Mouse (Mus musculus): ENCODE measurements around the gene Gab2.
"Not testable (repeated sequence)": the region's sequence is repeated elsewhere in the genome, so short reads cannot be mapped to it uniquely, and the experiment has no call there.

Gab2 gene

DNA sequence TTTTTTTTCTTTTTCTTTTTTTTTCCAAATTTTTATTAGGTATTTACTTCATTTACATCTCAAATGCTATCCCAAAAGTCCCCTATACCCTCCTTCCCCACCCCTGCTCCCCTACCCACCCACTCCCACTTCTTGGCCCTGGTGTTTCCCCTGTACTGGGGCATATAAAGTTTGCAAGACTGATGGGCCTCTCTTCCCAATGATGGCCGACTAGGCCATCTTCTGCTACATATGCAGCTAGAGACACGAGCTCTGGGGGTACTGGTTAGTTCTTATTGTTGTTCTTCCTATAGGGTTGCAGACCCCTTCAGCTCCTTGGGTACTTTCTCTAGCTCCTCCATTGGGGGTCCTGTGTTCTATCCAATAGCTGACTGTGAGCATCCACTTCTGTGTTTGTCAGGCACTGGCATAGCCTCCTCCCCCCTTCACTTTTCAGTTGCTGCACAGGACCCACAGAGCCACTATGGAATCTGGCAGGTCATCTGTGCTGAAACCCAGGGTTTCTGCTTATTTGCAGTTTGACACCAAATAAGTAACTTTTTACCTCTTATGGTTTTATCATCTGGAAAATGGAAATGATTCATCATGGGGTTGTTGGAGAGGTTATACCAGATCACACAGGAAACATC, 164.7 kb downstream of the Gab2 start:
- in situ Hi-C loops (cut with MboI, MseI) = not testable (repeated sequence)

DNA sequence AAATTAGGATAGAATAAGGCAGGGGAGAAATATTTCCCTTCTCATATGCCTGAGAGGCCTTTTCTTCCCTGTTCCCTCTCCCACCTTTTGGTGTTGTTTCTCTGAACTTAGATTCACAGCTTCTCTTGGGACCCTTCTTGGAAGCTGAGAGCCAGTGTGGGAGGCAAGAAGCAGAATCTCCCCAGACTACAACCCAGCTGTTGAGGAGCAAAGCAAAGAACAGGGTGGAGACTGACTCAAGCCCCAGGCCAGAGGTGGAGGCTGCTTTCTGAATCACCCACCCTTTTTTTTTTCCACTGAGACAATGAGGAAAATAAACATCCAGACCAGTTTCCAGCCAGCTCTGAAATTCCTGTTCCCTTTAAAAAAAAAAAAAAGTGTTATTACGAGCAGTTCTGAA, 166.3 kb downstream of the Gab2 start:
- in situ Hi-C loops (cut with MboI, MseI) = no loop called here

DNA sequence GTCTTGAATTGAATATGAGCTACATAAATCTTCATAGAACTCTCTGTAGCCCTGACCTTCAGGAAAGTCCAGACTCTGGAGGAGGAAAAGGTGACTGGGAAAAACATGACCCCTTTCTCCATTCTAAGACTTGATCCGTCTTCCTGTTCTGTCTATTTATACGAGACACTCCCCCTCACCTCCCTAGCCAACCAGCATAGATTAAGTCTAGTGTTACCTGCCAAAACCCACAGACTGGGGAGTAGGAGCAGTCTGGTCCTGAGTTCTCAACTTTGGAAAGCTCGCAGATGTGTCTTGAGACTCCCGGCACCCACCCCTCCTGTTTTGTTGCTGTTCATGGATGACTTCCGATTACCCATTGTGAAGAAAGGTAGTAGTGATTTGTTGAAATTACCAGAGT, 166.8 kb downstream of the Gab2 start:
- in situ Hi-C loops (cut with MboI, MseI) = no loop called here

DNA sequence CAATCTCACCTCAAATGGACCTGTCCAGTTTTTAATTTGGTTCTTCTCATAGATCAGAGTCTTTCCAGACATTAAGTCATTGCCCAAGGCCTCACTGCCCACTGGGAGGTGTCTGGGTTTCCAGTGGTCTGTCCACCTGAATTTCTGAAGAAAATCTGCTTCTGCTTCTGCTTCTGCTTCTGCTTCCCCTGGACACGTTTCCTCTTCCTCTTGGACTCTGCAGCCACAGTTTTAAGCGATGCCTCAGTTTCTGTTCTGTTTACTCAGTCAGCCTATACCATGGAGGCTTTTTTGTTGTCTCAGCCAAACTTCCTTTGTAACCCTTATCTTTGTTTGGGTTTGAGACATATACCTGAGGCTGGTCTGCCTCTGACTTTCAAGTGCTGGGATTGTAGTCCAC, 170.3 kb downstream of the Gab2 start:
- in situ Hi-C loops (cut with MboI, MseI) = no loop called here

DNA sequence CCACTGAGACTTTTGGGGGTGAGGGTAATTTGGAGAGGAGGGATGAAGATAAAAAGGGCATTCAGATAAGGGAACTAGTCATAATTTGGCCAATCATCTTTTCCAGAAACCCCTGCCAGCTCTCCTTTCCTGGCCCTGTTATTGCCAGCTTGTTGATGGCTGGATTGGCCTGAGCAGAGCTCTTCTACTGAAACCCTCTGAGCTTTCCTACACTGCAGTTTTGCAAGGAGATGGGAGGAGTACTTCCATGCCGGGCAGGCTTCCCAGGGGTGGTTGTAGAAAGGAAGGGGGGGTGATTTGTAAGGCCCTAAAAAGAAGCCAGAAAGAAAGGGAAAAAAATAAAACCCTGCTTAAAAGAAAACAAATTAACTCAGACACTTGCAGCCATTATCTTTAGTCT, 181.2 kb downstream of the Gab2 start:
- in situ Hi-C loops (cut with MboI, MseI) = no loop called here

DNA sequence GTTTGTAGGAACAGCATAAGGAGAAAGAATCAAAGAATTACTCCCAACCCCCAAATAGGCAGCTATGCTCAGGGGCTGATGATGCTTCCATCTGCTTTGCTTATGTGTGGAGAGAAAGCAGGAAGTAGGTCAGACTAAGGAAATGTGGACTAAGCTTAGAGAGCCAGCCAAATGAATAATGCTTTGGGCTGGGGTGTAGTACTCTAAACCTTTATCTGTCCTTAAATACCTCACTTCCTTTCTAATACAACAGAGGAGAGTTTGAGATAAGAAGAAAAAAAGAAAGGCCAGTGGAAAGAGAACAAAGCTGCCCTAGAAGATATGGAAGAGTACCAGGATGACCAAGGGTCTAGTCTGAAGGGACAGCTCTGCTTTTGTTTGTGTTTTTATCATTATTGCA, 189.0 kb downstream of the Gab2 start:
- in situ Hi-C loops (cut with MboI, MseI) = no loop called here

DNA sequence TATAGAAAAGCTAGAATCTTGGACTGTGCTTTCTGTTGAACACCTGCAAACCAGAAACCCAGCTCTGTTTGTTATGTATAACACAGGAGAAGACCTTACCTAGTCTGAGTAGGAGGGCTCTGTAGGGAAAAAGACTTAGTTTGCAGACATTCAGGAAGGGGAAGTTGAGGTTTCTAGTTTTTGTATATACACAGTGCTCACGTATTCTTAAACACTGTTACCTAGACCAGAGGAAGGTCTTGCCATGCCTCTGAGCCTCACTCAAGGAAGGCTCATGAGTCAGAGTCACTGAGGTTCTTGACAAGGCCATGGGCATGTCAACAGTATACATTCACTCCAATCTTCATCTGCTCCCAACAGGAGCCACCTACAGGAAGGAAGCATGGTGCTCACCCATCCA, 189.7 kb downstream of the Gab2 start:
- in situ Hi-C loops (cut with MboI, MseI) = no loop called here

DNA sequence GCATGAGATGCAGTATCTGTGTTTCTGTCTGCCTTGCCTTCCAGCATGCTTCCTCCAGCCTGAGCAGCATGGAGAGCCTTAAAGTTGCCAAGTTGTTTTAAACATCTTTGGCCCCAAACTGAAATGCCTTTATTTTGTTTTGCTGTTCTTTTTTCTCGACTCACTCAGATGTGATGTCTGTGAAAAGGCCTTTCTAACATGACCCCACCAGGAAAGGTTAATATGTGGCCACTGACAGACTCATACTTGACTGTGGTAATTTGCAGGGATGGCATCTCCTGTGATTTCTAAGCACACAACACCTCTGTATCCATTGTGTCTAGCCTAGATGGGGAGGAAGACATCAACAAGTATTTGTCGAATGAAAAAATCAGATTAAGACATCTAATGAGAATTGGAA, 215.6 kb downstream of the Gab2 start:
- in situ Hi-C loops (cut with MboI, MseI) = loop anchor here (25.0 kb wide), 1 partner anchor 210 kb away; the partner anchor contains the start of gene Gab2

DNA sequence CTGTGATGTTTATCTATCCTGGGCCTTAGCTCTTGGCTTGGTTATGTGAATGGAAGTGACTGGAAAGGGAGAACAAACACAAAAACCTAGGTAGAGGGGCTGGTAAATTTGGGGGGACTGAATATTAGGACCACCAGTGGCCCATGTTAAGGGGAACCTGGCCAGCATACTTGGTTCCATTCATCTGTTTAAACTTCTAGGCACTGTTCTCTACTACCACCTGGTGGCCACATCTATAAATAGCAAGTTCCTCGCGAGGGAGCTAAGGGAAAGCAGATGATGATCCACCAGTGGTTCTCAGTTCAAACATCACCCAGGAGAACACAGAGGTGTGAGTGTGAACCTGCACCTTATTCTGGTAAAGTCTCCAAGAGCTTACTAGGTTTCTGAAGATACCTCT, 216.1 kb downstream of the Gab2 start:
- in situ Hi-C loops (cut with MboI, MseI) = loop anchor here (25.0 kb wide), 1 partner anchor 210 kb away; the partner anchor contains the start of gene Gab2

DNA sequence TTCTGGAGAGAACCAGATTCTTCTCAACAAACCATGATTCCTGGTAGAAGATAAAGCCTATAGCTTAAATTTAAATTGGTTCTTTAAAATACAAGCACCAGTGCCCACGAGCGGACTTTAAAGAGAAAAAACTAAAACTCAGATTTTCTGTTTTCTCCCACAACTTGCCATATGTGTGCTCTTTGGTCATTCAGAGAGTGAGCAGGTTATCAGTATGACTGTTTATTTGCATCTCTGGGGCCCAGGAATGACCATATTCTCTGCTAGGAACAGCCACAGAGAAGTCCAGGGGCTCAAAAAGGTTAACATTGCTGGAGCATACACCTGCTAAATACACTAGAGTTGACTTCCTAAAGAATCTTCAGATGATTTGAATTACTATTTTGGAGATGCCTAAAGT, 216.9 kb downstream of the Gab2 start:
- in situ Hi-C loops (cut with MboI, MseI) = loop anchor here (25.0 kb wide), 1 partner anchor 211 kb away; the partner anchor contains the start of gene Gab2

DNA sequence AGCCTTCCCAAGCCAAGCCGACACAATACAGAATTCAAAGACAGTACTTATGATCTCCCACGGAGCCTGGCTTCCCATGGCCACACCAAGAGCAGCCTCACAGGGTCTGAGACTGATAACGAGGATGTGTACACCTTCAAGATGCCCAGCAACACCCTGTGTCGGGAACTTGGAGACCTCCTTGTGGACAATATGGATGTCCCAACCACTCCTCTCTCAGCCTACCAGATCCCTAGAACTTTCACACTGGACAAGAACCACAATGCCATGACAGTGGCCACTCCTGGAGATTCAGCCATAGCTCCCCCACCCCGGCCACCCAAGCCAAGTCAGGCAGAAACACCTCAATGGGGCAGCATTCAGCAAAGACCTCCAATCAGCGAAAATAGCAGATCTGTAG, 217.6 kb downstream of the Gab2 start:
- in situ Hi-C loops (cut with MboI, MseI) = loop anchor here (25.0 kb wide), 1 partner anchor 212 kb away; the partner anchor contains the start of gene Gab2

DNA sequence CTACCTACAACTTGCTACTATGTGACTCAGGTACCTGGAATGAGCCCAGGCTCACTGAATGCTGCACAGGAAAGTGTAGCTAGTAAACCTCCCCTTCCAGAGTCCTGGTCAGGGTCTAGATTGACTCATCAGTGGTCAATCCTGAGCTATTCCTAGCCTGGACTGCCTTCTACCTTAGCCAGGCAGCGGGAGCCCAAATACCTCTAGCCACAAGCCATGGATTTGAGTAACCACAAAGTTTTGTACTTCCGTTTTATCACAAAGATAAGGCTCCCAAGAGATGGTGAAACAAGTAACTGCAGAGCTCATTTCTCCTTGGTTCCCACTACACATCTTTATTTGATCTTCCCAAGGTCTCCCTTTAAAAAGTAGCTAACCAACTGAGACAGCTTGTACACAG, 219.5 kb downstream of the Gab2 start:
- in situ Hi-C loops (cut with MboI, MseI) = loop anchor here (5.0 kb wide), 1 partner anchor 329 kb away; no protein-coding TSS in a partner anchor

DNA sequence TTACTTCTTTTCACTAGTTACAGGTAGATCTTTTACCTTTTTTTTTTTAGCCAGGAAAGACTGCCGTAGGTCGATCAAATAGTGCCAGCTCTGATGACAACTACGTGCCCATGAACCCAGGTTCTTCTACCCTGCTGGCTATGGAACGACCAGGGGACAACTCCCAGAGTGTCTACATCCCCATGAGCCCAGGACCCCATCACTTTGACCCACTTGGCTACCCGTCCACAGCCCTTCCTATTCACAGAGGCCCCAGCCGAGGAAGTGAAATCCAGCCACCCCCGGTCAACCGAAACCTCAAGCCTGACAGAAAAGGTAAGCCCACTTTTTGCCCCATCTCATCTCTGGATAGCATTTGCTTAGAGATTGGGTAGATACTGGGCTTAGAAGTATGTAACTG, 219.9 kb downstream of the Gab2 start:
- in situ Hi-C loops (cut with MboI, MseI) = loop anchor here (5.0 kb wide), 1 partner anchor 329 kb away; no protein-coding TSS in a partner anchor

DNA sequence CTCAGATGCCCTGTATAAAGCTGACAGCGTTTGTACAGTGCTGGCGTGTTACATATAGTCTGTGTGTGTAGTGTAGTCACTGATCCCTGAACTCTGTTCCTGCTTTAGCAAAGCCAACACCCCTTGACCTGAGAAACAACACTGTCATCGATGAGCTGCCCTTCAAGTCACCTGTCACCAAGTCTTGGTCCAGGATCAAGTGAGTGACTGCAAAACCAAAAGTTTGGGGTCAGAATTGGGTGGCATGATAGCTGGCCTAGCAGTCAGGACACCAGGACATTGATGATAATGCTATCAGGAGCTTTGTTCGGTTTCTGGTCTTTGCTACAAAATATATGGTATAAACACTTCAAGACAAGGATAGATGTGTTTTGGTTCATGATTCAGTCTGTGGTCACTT, 220.9 kb downstream of the Gab2 start:
- in situ Hi-C loops (cut with MboI, MseI) = loop anchor here (5.0 kb wide), 1 partner anchor 330 kb away; no protein-coding TSS in a partner anchor

DNA sequence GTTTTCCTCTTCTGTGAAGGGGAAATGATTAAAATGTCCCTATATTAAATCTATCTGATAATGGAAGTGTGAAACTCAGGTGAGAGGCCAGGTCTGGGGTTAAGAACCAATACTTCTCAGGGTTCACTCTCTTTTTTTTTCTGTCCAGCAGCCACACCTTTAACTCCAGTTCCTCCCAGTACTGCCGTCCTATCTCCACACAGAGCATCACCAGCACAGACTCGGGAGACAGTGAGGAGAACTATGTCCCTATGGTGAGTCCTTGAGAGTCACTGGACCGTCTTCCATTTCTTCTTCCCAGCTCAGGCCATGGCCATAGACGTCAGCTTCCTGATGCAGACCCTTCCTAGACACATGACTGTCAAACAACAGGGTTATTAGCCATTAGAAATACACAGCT, 221.5 kb downstream of the Gab2 start:
- in situ Hi-C loops (cut with MboI, MseI) = loop anchor here (5.0 kb wide), 1 partner anchor 331 kb away; no protein-coding TSS in a partner anchor

DNA sequence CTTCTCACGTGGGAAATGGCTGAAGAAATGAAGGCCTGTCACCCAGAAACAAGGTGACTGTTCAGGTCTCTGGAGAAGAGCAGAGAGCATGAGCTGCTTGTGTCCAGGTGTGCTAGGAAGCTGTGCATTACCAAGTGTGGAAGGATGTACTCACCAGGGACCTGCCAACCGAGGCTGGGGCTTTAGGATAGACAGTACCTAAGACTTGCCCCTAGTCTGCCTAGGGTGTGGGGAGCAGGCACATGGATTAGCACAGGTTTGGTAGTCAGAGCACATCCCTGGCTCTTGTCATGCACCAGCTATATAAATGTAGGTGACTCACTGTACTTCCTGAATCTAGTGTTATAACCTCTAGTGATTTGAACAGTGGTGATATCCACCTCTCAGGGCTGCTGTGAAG, 222.2 kb downstream of the Gab2 start:
- in situ Hi-C loops (cut with MboI, MseI) = loop anchor here (5.0 kb wide), 1 partner anchor 331 kb away; no protein-coding TSS in a partner anchor

DNA sequence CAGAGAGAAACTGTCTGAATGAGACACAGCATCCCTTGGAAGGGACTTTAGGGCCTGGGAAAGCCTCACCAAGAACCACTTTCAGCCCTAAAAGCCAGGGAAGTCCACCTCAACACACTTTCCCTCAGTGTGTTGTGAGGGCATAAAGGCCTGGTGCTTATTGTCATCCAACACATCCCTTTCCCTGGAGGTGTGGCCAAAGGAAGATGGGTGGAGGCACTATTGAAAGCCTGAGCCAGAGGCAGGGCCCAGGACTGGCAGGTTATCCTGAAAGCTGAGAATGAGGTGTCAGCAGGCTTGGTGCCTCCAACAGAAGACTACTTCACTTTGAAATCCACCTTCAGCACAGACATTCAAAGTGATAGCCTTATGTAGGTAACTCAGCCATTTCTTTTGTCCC, 223.1 kb downstream of the Gab2 start:
- in situ Hi-C loops (cut with MboI, MseI) = loop anchor here (5.0 kb wide), 1 partner anchor 332 kb away; no protein-coding TSS in a partner anchor

DNA sequence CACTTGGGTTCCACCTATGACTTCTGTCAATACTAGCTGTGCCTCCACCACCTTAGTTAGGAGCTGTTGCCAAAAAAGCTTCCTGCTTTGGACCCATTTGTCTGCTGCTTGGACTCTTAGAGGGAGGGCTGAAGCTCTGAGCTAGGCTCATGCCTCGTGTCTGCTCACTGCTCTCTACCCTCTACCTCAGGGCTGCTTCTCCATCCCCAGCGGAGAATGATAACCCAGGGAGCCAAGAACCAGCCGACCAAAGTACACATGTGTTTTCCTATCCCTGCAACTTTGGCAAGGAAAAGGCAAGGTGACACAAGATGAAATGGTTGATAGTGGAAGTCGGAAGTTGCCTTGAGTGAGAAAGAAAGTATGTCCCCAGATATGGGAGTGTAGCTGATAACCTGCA, 223.8 kb downstream of the Gab2 start:
- in situ Hi-C loops (cut with MboI, MseI) = loop anchor here (5.0 kb wide), 1 partner anchor 528 kb away; no protein-coding TSS in a partner anchor

DNA sequence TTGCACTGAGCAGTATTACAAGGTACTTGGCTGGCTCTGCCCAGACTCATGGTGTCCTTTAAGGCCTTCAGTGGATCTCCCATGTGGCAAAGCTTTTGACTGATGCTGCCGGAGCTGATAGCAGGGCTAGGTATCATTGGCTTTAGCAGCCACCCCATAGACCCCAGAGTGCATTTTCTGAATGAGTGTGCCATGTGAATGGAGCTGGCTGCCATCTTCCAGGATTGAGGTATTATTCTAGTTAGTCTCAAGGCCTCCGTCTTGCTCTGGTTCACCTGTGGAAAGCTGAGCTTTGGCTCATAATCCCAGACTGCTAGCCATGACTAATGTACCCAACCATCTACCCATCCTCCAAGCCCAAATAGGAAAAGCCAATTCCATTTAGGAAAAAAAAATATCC, 225.4 kb downstream of the Gab2 start:
- in situ Hi-C loops (cut with MboI, MseI) = loop anchor here (5.0 kb wide), 1 partner anchor 530 kb away; no protein-coding TSS in a partner anchor

DNA sequence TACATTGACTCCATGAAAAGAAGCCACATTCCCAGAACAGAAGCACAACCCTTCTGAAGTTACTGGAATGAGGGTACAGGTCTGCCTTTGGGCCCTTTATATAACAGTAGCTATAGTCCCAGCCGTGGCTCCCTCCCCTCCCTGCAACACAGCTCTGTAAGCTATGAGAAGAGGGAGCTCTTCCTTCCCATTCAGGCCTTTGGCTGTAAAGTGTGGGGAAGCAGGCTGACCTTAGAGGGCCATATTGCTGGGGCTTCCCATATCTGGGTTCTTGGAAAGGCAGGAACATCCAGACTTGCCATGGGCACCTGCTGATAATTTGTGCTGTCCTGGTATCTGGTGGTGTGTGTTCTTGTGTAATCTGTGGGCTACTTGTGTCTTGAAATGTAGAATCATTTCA, 226.2 kb downstream of the Gab2 start:
- in situ Hi-C loops (cut with MboI, MseI) = loop anchor here (5.0 kb wide), 1 partner anchor 530 kb away; no protein-coding TSS in a partner anchor

DNA sequence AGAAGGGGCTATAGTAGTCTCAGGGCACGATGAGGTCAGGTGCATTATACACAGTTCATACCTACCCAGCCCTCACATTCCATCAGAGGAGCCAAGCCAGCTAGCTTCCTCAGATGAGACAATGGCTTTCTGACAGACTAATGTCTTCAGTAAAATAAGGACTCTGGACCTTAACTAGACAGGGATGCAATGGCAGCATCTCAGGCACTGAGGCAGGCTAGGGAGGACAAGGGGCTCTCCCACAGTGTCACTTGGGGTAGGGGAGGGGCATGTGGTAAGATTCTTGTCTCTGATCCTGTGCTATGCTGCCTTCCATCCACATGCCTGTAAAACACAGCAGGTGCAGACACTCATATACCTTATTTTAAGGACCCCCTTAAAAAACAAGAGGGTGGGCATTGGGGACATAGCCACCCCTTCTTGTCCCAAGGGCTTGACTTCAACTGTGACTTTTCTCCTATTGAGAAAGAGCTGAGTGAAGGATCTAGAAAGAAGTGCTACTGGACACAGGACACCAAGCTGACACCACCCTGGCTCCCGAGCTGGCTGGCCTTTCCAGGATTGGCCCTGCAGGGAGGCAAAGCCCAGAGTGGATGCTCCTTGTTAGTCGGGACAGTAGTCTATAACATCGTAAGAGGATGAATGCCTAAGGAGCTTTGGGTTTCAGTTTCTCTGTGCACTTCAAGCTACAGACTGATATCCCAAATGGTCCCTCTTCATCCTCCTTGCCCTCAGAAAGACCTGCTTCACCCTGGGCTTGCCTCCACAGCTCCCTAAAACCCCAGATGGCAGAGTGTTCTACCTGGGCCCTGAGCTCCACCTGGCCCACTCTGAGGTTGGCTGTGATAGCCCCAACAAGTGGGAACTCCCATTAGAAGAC, 228.3 kb downstream of the Gab2 start:
- in situ Hi-C loops (cut with MboI, MseI) = loop anchor here (5.0 kb wide), 1 partner anchor 532 kb away; no protein-coding TSS in a partner anchor

DNA sequence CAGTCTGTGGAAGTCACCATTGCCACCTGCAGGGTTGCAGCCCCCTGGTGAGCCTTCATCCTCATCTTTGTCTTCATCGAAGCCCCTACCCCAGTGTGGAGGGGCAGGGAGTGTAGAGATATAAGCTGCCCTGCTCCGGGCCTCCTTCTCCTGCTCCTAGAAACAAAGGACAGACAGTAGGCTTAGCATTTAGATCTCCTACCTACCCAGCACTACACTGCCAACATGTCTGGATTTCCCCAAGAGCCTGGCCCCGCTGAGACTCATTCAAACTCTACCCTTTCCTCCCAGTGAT, 228.9 kb downstream of the Gab2 start:
- in situ Hi-C loops (cut with MboI, MseI) = no loop called here

Measured in T-helper 1 cell (primary cell).